Mouse (Mus musculus): ENCODE data around the gene Guf1. TPM values are rescaled to one million over a fixed set of nuclear protein-coding genes. Genes with fewer than 3 reads are reported as not detected.

The Guf1 gene
- polyA plus RNA-seq, 1 experiment from 2014 or later = 47.2 TPM

DNA sequence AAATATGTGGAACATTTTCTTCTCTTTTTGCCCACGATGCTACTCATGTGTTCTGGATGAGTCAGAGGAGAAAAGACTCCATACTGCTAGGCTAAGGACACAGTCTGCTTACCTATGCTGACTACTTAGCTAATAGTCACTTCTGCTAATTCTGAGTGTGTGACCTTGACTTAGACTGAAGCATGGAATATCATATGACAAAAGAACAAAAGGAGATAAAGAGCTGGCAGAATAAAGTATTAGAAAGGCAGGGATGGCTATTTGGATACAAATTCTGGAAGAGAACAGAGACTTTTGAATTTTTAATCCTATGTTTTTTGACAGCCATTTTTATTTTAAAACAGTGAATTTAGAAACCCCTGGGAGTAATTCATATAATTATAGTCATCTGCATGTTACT is 15.0 kb upstream of the Guf1 start:
- no peak overlapping the region for H3K4me2 ChIP-seq
- no peaks in the 10 kb centered on the region for H3K9me3 ChIP-seq (ENCODE audit: low read depth, low read length)
- H3K27me3 ChIP-seq (ENCODE audit: insufficient read depth, low read length) = no peaks in the 10 kb centered on the region
- no peak overlapping the region for H3K4me3 ChIP-seq (ENCODE audit: low read depth, low read length)
- H3K9ac ChIP-seq = no peak overlapping the region
- no peak for DNase-seq
- H3K27ac ChIP-seq (ENCODE audit: low read depth) = no peak overlapping the region
- no peaks in the 10 kb centered on the region for H3K4me1 ChIP-seq (ENCODE audit: insufficient read depth)
- no peaks in the 10 kb centered on the region for H3K36me3 ChIP-seq (ENCODE audit: insufficient read depth)
- 64% methylated on average over 1 of the region's 1 CpGs for WGBS
- TF ChIP-seq CTCF (IDR thresholded peaks at IDR 0.05; ENCODE audit: low read depth) = no peak
- no peak for ATAC-seq (ENCODE audit: insufficient read depth)

DNA sequence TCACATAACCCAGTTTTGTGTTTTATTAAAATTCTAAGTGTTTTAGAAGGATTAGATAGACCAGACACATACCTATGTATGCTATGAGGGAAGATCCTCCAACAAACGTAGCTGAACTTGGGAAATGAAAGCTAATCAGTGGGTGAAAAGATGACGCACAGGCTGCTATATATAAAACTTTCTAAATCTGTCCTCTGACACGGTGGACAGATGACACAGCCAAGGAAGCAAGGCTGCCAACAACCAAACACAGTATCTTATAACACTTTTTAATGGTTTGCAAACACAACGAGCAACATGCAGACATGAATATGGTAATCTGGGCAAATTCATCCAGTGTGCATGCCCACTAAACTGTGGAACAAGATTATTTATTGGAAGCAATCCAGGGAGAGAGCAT is 14.2 kb upstream of the Guf1 start, which contains the start of gene Yipf7:
TSS of gene Yipf7 (minus strand) at position 160 of the 400 bp plus-strand sequence.
- DNase-seq (no peak), ATAC-seq (ENCODE audit: insufficient read depth) (no peak)
- Histone ChIP-seq H3K4me3 (ENCODE audit: low read depth, low read length) (no peak within 1 kb of the TSS), H3K9me3 (ENCODE audit: low read depth, low read length) (no peaks in the 10 kb centered on the region), H3K9ac (no peak within 1 kb of the TSS), H3K4me1 (ENCODE audit: insufficient read depth) (no peaks in the 10 kb centered on the region), H3K27me3 (ENCODE audit: insufficient read depth, low read length) (no peaks in the 10 kb centered on the region), H3K36me3 (ENCODE audit: insufficient read depth) (no peaks in the 10 kb centered on the region), H3K4me2 (no peak within 1 kb of the TSS), H3K27ac (ENCODE audit: low read depth) (no peak within 1 kb of the TSS)
- no peak for TF ChIP-seq CTCF (IDR thresholded peaks at IDR 0.05; ENCODE audit: low read depth)
- 56% methylated on average over 4 of the region's 4 CpGs for WGBS

DNA sequence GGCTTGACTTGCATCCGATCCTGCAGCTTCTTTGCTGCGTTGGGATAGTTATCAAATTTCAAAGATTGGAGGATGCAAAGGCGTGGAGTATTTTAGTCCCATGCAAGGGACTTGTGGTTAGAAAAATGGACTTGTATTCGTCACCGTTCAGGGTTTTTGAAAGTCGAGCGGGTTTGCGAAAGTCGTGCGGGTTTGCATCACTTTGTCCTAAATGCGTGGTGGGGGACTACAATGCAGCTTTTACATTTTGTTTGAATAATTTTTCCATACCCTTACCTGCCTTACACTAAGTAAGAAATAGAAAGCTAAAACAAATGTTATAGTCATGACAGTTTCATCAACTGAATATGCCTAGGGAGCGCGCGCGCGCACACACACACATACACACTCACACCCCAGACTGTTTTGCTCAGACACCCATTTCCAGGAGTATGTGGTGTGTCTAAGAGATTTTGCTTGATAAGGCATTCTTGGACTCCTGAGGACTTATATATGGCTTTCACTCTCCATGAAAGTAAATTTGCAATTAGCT is 747 bp downstream of the Guf1 start:
- DNase-seq = peak; percentile 65
- TF ChIP-seq CTCF (IDR thresholded peaks at IDR 0.05; ENCODE audit: low read depth) = no peak
- 6% methylated on average over 16 of the region's 16 CpGs for WGBS
- peak overlapping the region; percentile 92 for H3K4me3 ChIP-seq (ENCODE audit: low read depth, low read length)
- H3K27me3 ChIP-seq (ENCODE audit: insufficient read depth, low read length) = no peaks in the 10 kb centered on the region
- peak overlapping the region; percentile 91 for H3K9ac ChIP-seq
- peaks cover 23% of the 10 kb centered on the region; the same call in 1 of the 2 replicates for H3K36me3 ChIP-seq (ENCODE audit: insufficient read depth)
- no peaks in the 10 kb centered on the region for H3K9me3 ChIP-seq (ENCODE audit: low read depth, low read length)
- no peaks in the 10 kb centered on the region for H3K4me1 ChIP-seq (ENCODE audit: insufficient read depth)
- peak overlapping the region; percentile 88 for H3K27ac ChIP-seq (ENCODE audit: low read depth)
- peak overlapping the region; percentile 63 for H3K4me2 ChIP-seq
- ATAC-seq (ENCODE audit: insufficient read depth) = 0 out of 2 replicates have a peak, but pooled peaks have one; percentile 4

DNA sequence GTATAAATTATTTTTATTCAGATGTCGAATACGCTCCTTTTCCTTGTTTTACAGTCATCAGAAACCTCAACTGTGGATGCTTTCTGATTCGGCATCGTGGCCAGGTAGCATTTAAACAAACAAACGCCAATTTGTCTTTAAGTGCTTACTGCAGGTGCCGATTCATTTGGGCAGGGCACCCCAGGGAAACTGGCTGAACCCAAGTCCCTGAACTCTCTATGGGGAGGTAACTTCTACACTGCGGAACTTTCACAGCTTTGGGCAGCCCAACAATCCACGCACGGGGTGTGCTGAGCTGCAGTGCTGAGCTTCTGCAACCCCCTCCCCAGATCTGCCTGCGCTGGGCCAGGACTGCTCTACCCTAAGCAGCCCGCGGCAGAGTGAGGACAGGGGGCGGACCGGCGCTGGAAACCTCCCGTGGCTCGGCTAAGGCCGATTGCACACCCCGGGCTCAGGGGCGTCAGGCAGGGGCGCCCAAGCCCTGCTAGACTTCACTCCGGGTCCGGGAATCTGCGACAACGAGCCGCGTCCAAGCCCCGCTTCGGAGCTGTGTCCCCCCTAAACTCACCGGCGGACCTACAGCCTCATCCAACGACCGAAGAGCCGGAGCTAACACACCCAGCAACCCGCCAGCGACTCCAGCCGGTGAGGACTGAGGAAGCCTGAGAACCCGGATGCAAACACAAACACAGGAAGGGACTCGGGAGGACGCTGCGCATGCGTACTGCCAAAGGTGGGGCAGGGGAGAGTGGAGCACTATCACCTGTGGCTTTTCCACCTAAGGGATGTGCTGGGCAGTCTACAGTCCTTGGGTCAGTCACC is 35.1 kb downstream of the Guf1 start, which contains the start of gene Gnpda2:
TSS of gene Gnpda2 (minus strand) at position 701 of the 822 bp plus-strand sequence.
- Histone ChIP-seq H3K27me3 (ENCODE audit: insufficient read depth, low read length) (no peaks in the 10 kb centered on the region), H3K36me3 (ENCODE audit: insufficient read depth) (peaks cover 12% of the 10 kb centered on the region; the same call in 1 of the 2 replicates), H3K4me1 (ENCODE audit: insufficient read depth) (no peaks in the 10 kb centered on the region; the same call in 1 of the 2 replicates), H3K4me2 (peak within 1 kb of the TSS; percentile 70), H3K9me3 (ENCODE audit: low read depth, low read length) (no peaks in the 10 kb centered on the region), H3K4me3 (ENCODE audit: low read depth, low read length) (peak within 1 kb of the TSS; percentile 70), H3K9ac (peak within 1 kb of the TSS; percentile 87), H3K27ac (ENCODE audit: low read depth) (peak within 1 kb of the TSS; percentile 69; the same call in 1 of the 2 replicates)
- ATAC-seq (ENCODE audit: insufficient read depth) = peak; percentile 97
- DNase-seq = peak; percentile 90
- WGBS = 3% methylated on average over 42 of the region's 42 CpGs
- TF ChIP-seq CTCF (IDR thresholded peaks at IDR 0.05; ENCODE audit: low read depth) = peak; percentile 49

DNA sequence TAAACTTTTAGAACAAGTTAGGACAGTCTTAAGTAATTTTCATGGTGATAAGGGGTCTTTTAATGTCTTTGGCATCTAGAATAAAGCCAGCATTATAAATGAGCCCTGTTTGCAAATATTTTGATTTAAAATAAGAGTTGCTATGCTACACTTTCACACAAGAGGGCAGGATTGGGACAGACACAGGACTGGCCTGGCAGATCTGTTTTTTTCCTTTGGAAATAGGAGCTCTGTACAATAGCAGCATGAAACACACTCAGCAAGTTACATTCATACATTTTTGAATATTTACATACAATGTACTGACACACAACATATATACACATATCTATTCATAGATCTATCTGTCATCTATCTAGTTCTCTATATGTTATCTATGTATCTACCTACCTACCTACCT is 44.3 kb downstream of the Guf1 start:
- H3K4me2 ChIP-seq = no peak overlapping the region
- H3K27me3 ChIP-seq (ENCODE audit: insufficient read depth, low read length) = no peaks in the 10 kb centered on the region
- no peak overlapping the region for H3K4me3 ChIP-seq (ENCODE audit: low read depth, low read length)
- TF ChIP-seq CTCF (IDR thresholded peaks at IDR 0.05; ENCODE audit: low read depth) = peak; percentile 47
- no peaks in the 10 kb centered on the region for H3K9me3 ChIP-seq (ENCODE audit: low read depth, low read length)
- H3K27ac ChIP-seq (ENCODE audit: low read depth) = no peak overlapping the region
- no peaks in the 10 kb centered on the region for H3K4me1 ChIP-seq (ENCODE audit: insufficient read depth)
- no peaks in the 10 kb centered on the region for H3K36me3 ChIP-seq (ENCODE audit: insufficient read depth)
- ATAC-seq (ENCODE audit: insufficient read depth) (no peak), DNase-seq (peak; percentile 64)
- no peak overlapping the region for H3K9ac ChIP-seq

DNA sequence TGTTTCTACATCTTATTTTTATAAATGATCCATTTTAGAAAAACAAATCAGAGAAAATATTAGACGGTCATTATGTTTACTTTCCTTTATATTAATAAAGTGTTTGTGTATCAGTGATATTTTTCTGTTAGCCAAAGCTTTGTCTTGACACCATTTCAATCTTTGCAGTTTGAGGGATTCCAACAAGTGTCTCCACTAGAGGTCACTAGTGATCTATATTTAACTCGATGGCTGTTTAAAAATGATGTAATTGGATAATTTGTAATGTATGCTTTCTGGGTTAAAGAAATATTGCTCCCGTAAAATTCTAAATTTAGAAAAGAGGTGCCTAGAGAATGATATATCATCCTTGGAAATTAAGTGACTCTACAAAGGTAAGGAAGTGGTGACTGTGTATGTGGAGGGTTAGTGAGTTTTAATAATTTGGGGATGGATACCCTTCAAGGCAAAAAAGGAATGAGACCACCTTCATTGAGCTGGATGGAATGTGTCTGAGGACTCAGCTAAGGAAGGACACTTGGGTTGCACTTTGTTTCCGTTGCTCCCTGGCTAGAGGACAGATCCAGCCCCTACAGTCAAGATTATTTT is 56.6 kb downstream of the Guf1 start:
- Histone ChIP-seq H3K9ac (no peak overlapping the region), H3K27ac (ENCODE audit: low read depth) (no peak overlapping the region), H3K9me3 (ENCODE audit: low read depth, low read length) (no peaks in the 10 kb centered on the region), H3K4me1 (ENCODE audit: insufficient read depth) (no peaks in the 10 kb centered on the region), H3K4me3 (ENCODE audit: low read depth, low read length) (no peak overlapping the region), H3K27me3 (ENCODE audit: insufficient read depth, low read length) (no peaks in the 10 kb centered on the region), H3K36me3 (ENCODE audit: insufficient read depth) (no peaks in the 10 kb centered on the region), H3K4me2 (no peak overlapping the region)
- TF ChIP-seq CTCF (IDR thresholded peaks at IDR 0.05; ENCODE audit: low read depth) = peak; percentile 54
- DNase-seq (peak; percentile 83), ATAC-seq (ENCODE audit: insufficient read depth) (no peak)
- 13% methylated on average over 4 of the region's 4 CpGs for WGBS

DNA sequence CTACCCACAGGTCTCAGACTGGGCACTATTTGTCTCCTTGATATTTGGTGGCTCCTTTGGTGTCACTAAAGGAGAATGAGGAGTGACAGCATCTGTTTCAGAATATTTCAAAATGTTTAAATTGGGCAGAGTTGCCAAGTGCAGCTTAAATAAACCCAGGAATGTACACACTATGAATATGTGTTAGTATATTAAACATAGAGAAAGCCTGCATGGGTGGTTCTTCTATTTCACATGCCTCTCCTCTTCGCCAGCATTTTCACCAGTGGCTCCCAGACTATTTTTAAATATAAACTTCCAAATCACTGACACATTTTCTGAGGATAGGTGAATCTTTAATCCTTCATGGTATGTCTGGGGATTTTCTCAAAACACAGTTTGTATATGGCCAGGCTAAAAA is 64.2 kb downstream of the Guf1 start:
- Histone ChIP-seq H3K27ac (ENCODE audit: low read depth) (no peak overlapping the region), H3K4me3 (ENCODE audit: low read depth, low read length) (no peak overlapping the region), H3K4me2 (no peak overlapping the region), H3K4me1 (ENCODE audit: insufficient read depth) (no peaks in the 10 kb centered on the region), H3K27me3 (ENCODE audit: insufficient read depth, low read length) (no peaks in the 10 kb centered on the region), H3K9ac (no peak overlapping the region), H3K36me3 (ENCODE audit: insufficient read depth) (no peaks in the 10 kb centered on the region), H3K9me3 (ENCODE audit: low read depth, low read length) (no peaks in the 10 kb centered on the region)
- 15% methylated on average over 1 of the region's 1 CpGs for WGBS
- no peak for ATAC-seq (ENCODE audit: insufficient read depth)
- peak; percentile 9 for DNase-seq
- TF ChIP-seq CTCF (IDR thresholded peaks at IDR 0.05; ENCODE audit: low read depth) = no peak

Other genes starting within 250 kb of the Guf1 start
- 3.6 and 4.8 TPM in 2 replicates for gene Kctd8, start 215.2 kb upstream of the Guf1 start, polyA plus RNA-seq (2014; fragmentation: Nextera tagmentation; extraction: Ambion mirVana)
- gene Yipf7, start 14.3 kb upstream of the Guf1 start, polyA plus RNA-seq (2014; fragmentation: Nextera tagmentation; extraction: Ambion mirVana) = 0.17 and 0.20 TPM in 2 replicates
- 37.7 and 42.9 TPM in 2 replicates for gene Gnpda2, start 35.4 kb downstream of the Guf1 start, polyA plus RNA-seq (2014; fragmentation: Nextera tagmentation; extraction: Ambion mirVana)